Mouse (Mus musculus): ENCODE measurements around the gene Rab4a. TPM values are rescaled to one million over a fixed set of nuclear protein-coding genes. Genes with fewer than 3 reads are reported as not detected.

The Rab4a gene
- polyA plus RNA-seq, 1 experiment from 2014 or later, result 34.1 TPM

DNA sequence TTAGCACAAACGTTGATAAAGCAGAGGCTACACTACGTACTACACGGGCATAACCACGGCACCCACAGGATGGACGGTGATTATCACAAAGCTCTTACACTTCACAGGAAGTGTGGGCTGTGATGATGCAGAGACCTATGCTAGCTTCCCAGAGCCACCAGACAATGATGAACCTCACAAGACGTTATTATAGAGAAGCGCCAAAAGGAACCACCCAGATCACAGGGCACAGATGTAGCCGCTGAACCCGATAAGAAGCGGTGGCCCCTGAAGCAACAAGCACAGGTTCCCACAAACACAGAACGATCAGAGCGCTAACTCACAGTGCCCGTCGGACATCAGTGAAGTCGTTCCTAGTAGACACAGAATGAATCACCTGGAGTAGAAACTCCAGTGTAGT lies 7.9 kb upstream of the Rab4a start:
- ATAC-seq (no peak), DNase-seq (ENCODE audit: low read depth, low spot score) (no peak)
- POLR2A ChIA-PET, result no interaction called here
- CTCF ChIA-PET, result no interaction called here
- in situ Hi-C loops (cut with MboI; ENCODE audit: low pct_unique_long_range_greater_than_20kb), result no loop called here
- TF ChIP-seq CTCF (IDR thresholded peaks at IDR 0.05), result no peak
- H3K27me3 ChIP-seq, result no peaks in the 10 kb centered on the region

DNA sequence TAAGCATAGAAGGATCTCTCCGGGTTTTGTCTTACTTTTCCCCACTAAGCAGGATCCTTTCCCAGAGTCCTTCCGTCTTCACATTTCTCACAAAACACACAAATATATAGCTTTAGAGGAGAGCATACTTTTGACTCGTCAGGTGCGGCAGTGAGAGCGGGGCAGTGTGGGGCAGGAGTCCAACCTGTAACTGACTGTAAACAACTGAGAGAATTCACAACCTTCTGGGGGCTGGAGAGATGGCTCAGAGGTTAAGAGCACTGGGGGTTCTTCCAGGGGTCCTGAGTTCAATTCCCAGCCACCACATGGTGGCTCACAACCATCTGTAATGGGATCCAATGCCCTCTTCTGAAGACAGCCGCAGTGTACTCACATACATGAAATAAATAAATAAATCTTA lies 6.4 kb upstream of the Rab4a start:
- CTCF ChIA-PET, result no interaction called here
- ATAC-seq (no peak), DNase-seq (ENCODE audit: low read depth, low spot score) (no peak)
- TF ChIP-seq CTCF (IDR thresholded peaks at IDR 0.05), result no peak
- POLR2A ChIA-PET, result no interaction called here
- in situ Hi-C loops (cut with MboI; ENCODE audit: low pct_unique_long_range_greater_than_20kb), result no loop called here
- no peaks in the 10 kb centered on the region for H3K27me3 ChIP-seq

DNA sequence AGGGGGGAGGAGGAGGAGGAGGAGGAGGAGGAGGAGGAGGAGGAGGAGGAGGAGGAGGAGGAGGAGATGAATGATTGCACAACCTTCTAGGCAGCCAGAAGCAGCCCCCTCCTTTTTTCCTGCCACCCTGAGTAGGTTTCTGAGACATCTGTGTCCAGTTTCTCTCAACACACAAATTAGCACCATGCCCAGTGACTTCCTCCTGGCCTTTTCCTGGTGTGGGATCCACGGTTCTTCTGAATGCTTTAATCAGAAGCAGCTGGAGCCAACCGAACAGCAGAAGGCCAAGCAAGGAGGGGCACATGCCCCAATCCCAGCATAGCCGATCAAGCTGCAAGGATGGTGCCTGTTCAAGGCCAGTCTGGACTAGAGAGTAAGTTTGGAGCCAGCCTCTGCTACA lies 5.9 kb upstream of the Rab4a start:
- ChIA-PET CTCF (no interaction called here), POLR2A (no interaction called here)
- H3K27me3 ChIP-seq, result no peaks in the 10 kb centered on the region
- DNase-seq (ENCODE audit: low read depth, low spot score) (no peak), ATAC-seq (no peak)
- TF ChIP-seq CTCF (IDR thresholded peaks at IDR 0.05), result no peak
- in situ Hi-C loops (cut with MboI; ENCODE audit: low pct_unique_long_range_greater_than_20kb), result loop anchor here (25.0 kb wide), 1 partner anchor 562 kb away; no protein-coding TSS in a partner anchor

DNA sequence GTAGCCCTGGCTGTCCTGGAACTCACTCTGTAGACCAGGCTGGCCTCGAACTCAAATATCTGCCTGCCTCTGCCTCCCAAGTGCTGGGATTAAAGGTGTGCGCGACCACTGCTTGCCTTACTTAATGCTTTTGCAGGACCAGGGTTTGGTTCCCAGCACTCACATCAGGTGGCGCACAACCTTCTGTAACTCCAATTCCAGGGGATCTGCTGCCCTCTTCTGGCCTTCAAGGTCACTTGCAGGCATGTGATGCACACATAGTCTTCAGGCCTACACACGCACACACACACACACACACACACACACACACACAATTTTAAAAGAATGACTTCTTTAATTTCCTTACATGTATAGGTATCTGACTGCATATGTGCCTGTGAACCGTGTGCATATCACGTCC lies 4.9 kb upstream of the Rab4a start:
- TF ChIP-seq CTCF (IDR thresholded peaks at IDR 0.05), result no peak
- in situ Hi-C loops (cut with MboI; ENCODE audit: low pct_unique_long_range_greater_than_20kb), result loop anchor here (25.0 kb wide), 1 partner anchor 561 kb away; no protein-coding TSS in a partner anchor
- POLR2A ChIA-PET, result no interaction called here
- DNase-seq (ENCODE audit: low read depth, low spot score) (no peak), ATAC-seq (no peak)
- CTCF ChIA-PET, result no interaction called here
- no peaks in the 10 kb centered on the region for H3K27me3 ChIP-seq

DNA sequence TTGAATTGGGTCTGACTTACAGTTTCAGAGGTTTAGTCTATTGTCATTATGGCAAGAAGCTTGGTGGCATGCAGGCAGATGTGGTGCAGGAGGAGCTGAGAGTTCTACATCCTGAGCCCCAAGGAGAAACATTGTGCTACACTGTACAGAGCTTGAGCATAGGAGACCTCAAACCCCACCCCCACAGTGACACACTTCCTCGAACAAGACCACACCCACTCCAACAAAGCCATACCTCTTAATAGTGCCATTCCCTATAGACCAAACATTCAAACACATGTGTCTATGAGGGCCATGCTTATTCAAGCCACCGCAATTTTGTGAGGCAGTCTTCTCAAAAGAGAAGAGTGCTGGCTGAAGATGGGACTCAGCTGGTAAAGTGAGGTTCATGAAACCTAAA lies 4.2 kb upstream of the Rab4a start:
- CTCF ChIA-PET, result no interaction called here
- POLR2A ChIA-PET, result no interaction called here
- ATAC-seq (no peak), DNase-seq (ENCODE audit: low read depth, low spot score) (no peak)
- TF ChIP-seq CTCF (IDR thresholded peaks at IDR 0.05), result no peak
- in situ Hi-C loops (cut with MboI; ENCODE audit: low pct_unique_long_range_greater_than_20kb), result loop anchor here (25.0 kb wide), 1 partner anchor 561 kb away; no protein-coding TSS in a partner anchor
- H3K27me3 ChIP-seq, result no peaks in the 10 kb centered on the region

DNA sequence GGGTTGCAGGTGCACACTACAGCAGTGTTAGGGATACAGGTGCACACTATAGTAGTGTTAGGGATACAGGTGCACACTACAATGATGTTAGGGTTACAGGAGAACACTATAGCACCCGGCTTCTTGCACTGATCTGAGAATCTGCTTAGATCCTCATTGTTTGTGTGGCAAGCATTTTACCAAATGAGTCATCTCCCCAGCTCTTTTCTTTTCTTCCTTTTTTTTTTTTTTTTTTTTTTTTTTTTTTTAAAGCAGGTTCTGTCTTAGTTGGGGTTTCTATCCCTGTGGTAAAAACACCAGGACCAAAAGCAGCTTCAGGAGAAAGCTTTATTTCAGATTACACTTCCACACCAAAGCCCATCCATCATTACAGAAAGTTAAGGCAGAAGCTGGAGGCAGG lies 2.1 kb upstream of the Rab4a start:
- in situ Hi-C loops (cut with MboI; ENCODE audit: low pct_unique_long_range_greater_than_20kb), result loop anchor here (25.0 kb wide), 1 partner anchor 559 kb away; no protein-coding TSS in a partner anchor
- ChIA-PET CTCF (interaction anchor here (1.3 to 1.5 kb wide), 3 partner anchors 32 to 160 kb away, joined by 3 read pairs; no protein-coding TSS in a partner anchor), POLR2A (interaction anchor here (0.6 to 1.2 kb wide), 2 partner anchors 11 to 114 kb away, joined by 3 to 7 read pairs; no protein-coding TSS in a partner anchor)
- no peak for TF ChIP-seq CTCF (IDR thresholded peaks at IDR 0.05)
- no peak for ATAC-seq
- H3K27me3 ChIP-seq, result no peaks in the 10 kb centered on the region
- no peak for DNase-seq (ENCODE audit: low read depth, low spot score)

DNA sequence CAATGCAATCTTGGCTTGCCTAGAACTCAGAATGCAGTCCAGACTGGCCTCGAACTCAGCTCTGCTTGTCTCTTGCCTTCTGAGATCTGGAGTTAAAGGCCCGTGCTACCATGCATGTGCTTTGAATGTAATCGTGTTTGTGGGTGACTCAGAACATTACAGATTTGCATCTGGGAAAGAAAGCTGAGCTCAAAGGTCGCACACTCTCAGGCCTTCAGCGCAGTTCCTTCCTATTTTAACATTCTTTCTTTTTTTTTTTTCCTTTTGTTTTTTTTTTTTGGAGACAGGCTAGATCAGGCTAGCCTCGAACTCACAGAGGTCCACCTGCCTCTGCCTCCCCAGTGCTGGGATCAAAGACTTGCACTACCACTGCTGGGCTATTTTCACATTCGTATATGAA lies 1.2 kb upstream of the Rab4a start:
- no peaks in the 10 kb centered on the region for H3K27me3 ChIP-seq
- in situ Hi-C loops (cut with MboI; ENCODE audit: low pct_unique_long_range_greater_than_20kb), result loop anchor here (25.0 kb wide), 1 partner anchor 558 kb away; no protein-coding TSS in a partner anchor
- TF ChIP-seq CTCF (IDR thresholded peaks at IDR 0.05), result no peak
- ChIA-PET POLR2A (interaction anchor here (1.2 kb wide), 1 partner anchor 11 kb away, joined by 3 read pairs; no protein-coding TSS in a partner anchor), CTCF (interaction anchor here (1.3 to 1.5 kb wide), 3 partner anchors 31 to 160 kb away, joined by 3 read pairs; no protein-coding TSS in a partner anchor)
- ATAC-seq, result no peak
- DNase-seq (ENCODE audit: low read depth, low spot score), result no peak

DNA sequence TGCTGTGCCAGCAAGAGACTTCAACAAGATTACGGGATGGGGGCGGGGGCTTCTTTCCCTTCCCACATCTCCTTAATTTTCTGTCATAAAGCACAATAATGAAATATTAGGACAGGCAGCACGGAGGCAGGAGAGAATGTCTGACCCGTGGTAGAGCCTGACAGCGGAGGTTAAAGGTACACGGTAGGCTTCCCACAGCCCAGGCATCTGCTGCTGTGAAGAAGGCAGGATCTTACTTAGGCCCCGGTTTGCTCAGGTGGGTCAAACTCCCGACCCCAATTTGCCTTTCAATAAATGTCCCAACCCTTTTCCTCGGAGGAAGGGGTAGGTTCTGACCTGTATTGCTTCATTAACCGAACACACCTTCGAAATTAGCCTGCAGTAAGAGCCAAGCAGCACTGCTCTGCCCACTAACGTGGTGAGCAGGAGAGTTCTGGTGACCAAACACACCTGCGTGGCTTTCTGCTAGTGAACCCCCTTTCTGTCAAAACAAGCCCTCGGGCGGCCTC lies 522 bp upstream of the Rab4a start:
- TF ChIP-seq CTCF (IDR thresholded peaks at IDR 0.05), result no peak
- no peaks in the 10 kb centered on the region for H3K27me3 ChIP-seq
- POLR2A ChIA-PET, result no interaction called here
- no peak for DNase-seq (ENCODE audit: low read depth, low spot score)
- in situ Hi-C loops (cut with MboI; ENCODE audit: low pct_unique_long_range_greater_than_20kb), result loop anchor here (25.0 kb wide), 1 partner anchor 557 kb away; no protein-coding TSS in a partner anchor
- no peak for ATAC-seq
- CTCF ChIA-PET, result interaction anchor here (1.5 kb wide), 1 partner anchor 62 kb away, joined by 3 read pairs; no protein-coding TSS in a partner anchor

DNA sequence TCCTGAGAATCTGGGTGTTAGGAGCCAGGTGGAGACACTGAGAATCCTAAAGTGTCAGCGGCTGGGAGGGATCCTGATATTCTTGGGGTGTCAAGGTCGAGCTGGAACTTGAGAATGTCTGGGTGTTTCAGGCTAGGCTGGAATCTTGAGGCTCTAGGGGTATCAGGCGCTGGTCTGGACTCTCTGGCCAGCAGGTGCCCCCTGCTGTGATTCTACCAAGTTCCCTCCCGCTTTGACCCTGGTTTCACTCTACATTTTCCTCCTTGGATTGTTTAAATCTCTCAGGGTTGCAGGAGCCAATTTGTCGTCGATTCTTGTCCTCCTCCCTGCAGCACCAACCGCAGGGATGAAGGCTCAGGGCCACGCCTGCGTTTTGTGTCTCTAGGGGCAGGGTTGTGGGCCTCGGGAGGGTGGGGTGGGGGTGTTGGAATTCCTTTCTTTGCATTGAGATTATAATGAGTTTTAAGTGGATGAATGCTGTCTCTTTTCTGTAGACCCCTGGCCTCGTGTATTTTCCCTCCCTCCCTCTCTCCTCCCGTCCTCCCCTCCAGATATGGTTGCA lies 670 bp downstream of the Rab4a start:
- no peak for DNase-seq (ENCODE audit: low read depth, low spot score)
- POLR2A ChIA-PET, result interaction anchor here (0.7 kb wide), 1 partner anchor 186 kb away, joined by 3 read pairs; no protein-coding TSS in a partner anchor

DNA sequence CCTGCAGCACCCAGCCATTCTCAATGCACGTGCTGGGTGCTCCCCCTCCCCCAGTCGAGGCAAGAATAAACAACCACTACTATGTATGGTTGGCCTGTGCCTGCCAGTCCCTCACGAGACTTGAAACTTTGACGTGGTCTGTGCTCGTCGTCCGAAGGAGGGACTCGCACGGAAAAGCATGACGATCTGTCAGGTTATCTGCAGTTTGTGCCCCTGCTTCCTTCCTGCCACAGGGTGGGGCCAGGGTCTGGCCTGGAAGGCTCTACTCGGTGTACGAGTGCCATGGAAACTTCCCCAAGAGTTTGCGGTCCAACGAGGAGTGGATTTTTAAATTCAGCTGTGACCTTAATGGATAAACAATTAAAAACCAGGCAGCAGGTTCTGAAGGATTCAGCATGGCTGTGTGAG lies 1.2 kb downstream of the Rab4a start:
- in situ Hi-C loops (cut with MboI; ENCODE audit: low pct_unique_long_range_greater_than_20kb), result loop anchor here (25.0 kb wide), 1 partner anchor 555 kb away; no protein-coding TSS in a partner anchor
- POLR2A ChIA-PET, result interaction anchor here (0.9 kb wide), 1 partner anchor 41 kb away, joined by 3 read pairs; no protein-coding TSS in a partner anchor
- TF ChIP-seq CTCF (IDR thresholded peaks at IDR 0.05), result no peak
- CTCF ChIA-PET, result interaction anchor here (1.4 kb wide), 1 partner anchor 29 kb away, joined by 4 read pairs; no protein-coding TSS in a partner anchor
- no peak for ATAC-seq
- H3K27me3 ChIP-seq, result no peaks in the 10 kb centered on the region
- DNase-seq (ENCODE audit: low read depth, low spot score), result no peak

More for the DNA sequence above, 670 bp downstream of the Rab4a start:
- in situ Hi-C loops (cut with MboI; ENCODE audit: low pct_unique_long_range_greater_than_20kb), result loop anchor here (25.0 kb wide), 1 partner anchor 556 kb away; no protein-coding TSS in a partner anchor
- no peak for TF ChIP-seq CTCF (IDR thresholded peaks at IDR 0.05)
- no peak for ATAC-seq
- CTCF ChIA-PET, result no interaction called here
- no peaks in the 10 kb centered on the region for H3K27me3 ChIP-seq

All from Patski (cell line).